Mouse (Mus musculus): ENCODE measurements around the gene Arl9.
A peak's percentile ranks its signal among the peaks of the same experiment; 100 is the strongest.
"Not testable (repeated sequence)": the region's sequence is repeated elsewhere in the genome, so short reads cannot be mapped to it uniquely, and the experiment has no call there.

Arl9 gene

DNA sequence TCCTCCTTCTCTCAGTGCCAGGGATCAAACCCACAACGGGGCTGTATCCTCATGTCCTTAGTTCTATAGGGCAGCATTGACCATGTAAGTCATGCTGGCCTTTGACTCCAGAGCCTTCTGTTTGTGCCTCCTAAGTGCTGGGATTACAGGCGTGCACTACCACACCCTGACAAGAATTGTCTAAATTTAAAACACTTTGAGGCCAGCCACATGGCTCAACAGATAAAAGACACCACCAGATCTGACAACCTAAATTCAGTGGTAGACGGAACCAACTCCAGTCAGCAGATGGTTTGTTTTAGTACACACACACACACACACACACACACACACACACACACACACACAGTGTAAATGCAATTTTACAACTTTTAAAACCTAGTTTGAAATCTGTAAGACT lies 24.2 kb downstream of the Arl9 start:
- no peak for DNase-seq

DNA sequence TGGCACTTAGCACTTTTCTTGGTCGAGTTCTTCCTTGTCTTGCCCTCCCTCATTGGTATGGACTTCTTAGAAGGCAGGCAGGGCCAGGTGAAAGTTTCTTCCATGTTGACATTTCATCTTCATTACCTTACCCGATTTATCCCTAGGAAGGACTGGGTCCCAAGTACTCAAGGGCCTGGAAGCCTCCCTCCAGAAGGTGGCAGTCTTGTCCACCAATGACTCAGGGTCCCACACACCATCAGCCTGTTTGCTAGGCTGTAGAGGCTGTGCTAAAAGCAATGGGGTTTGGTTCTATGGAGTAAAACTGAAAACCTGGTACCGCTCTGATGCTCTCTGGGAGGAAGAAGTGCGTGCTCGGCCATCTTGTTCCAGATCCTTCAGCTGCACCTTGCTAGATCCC lies 25.9 kb downstream of the Arl9 start:
- DNase-seq = peak; percentile 84

DNA sequence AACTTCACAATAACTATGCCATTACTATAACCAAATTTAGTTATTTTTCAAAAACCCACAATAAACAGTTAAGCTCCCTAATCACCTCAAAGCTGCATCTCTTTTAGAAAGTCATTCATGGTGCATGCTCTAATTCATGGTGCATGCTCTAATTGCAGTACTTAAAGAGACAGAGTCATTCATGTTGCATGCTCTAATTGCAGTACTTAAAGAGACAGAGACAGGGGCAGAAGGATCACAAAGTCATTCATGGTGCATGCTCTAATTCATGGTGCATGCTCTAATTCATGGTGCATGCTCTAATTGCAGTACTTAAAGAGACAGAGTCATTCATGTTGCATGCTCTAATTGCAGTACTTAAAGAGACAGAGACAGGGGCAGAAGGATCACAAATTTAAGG lies 31.2 kb downstream of the Arl9 start:
- DNase-seq = not testable (repeated sequence)

DNA sequence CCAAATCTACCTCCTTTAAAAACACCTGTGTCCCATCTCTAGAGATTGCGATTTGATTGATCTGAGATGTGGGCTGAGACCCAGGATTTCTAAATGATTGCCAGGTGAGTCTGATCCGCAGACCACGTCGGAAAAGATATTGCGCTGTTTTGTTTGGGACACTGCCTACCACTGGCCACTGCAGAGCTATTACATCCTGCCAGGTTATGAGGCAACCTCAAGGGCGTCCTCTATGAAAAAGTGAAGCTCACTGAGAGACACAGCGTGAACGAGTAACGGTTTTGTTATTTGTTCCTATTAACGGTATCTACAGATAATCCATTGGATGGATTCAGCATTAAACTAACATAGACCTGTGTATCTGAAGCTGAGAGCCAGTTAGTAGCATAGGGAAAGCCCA lies 34.6 kb downstream of the Arl9 start:
- DNase-seq = no peak

GRCm38 (mm10) chr5:77039391-77039790 lies 35.5 kb downstream of the Arl9 start:
- no peak for DNase-seq

GRCm38 (mm10) chr5:77044362-77044761 lies 40.5 kb downstream of the Arl9 start:
- no peak for DNase-seq

DNA sequence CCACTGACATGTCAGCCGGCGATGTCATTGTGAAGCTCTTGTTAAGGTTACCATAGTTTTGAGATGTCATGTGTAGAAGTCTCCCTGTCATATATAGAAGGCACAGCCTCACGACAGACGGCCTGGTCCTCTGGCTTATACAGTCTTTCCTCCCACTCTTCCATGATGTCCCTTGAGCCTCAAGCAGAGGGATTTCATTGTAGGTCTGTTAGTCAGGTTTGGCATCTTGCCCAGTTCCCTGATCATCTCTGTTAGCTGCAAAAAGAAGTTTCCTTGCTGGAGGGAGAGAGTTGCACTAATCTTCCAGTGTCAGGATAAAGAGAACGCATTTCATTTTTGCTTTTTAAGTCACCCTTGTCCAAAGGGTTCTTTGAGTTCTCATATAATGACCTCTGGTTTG lies 48.8 kb downstream of the Arl9 start:
- DNase-seq = no peak

- DNase-seq = no peak
Measured at GRCm38 (mm10) chr5:77056881-77057440, 53.1 kb downstream of the Arl9 start.

Data from lung, postnatal 36 days (tissue).